8 mouse cellular contexts compared by ENCODE assay signal in the genomic region with DNA sequence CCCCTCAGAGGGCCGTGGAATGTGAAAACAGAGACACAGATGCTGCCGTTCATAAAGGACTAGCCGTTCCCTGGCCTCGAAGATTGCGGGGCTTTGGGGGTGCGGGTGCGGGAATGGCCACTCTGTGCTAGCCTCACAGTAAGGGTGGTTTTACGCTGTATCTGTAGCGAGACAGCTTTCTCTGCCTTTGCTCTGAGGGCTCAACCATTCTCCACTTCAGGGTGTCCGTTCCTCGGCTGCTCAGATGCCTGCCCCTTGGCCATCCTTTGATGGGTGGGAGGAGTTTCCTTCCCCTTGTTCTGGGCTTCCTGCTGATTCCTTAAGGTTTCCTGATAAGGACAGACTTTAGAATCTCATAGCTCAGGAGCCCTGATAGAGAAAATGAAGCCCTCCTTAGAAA. TPM values are rescaled to one million over a fixed set of nuclear protein-coding genes. Genes with fewer than 3 reads are reported as not detected.
A peak's percentile ranks its signal among the peaks of the same experiment; 100 is the strongest.
DNase-seq lines count a peak whose midpoint lies in the region; ATAC-seq and TF ChIP-seq lines count a peak whose summit lies in the region.

No protein-coding gene starts in this region.

- no peaks in the 10 kb centered on the region for H3K4me1 ChIP-seq in ES-Bruce4 (ENCODE audit: control insufficient read depth, insufficient read depth, low read length)
- peaks cover 6% of the 10 kb centered on the region; the same call in 1 of the 2 replicates for H3K4me1 ChIP-seq in brown adipose tissue, adult 24 weeks (ENCODE audit: control insufficient read depth, insufficient read depth, insufficient read length, low read length)
- H3K4me1 ChIP-seq in lung, embryonic 15.5 days = peaks cover 12% of the 10 kb centered on the region; the same call in 1 of the 2 replicates
- H3K4me1 ChIP-seq in stomach, postnatal 0 days (replicated peaks; ENCODE audit: control insufficient read depth, insufficient read depth) = no peaks in the 10 kb centered on the region; the same call in 1 of the 2 replicates

- no peaks in the 10 kb centered on the region for H3K9me3 ChIP-seq in ES-Bruce4 (replicated peaks; ENCODE audit: control insufficient read depth, insufficient read depth, low read length, poor library complexity, severe bottlenecking)
- no peaks in the 10 kb centered on the region for H3K9me3 ChIP-seq in lung, embryonic 15.5 days
- no peaks in the 10 kb centered on the region for H3K9me3 ChIP-seq in stomach, postnatal 0 days (ENCODE audit: control insufficient read depth, low read length)

- TF ChIP-seq POLR2A in ES-Bruce4 (IDR thresholded peaks at IDR 0.05; ENCODE audit: insufficient read depth, low read length) = no peak

- intact Hi-C loops in left cerebral cortex, postnatal 4 days (cut with DNase I) = no loop called here

- no peak for TF ChIP-seq EP300 in ES-Bruce4 (IDR thresholded peaks at IDR 0.05; ENCODE audit: insufficient read depth, low read depth, low read length)
- no peak for TF ChIP-seq EP300 in stomach, postnatal 0 days (optimal IDR thresholded peaks at IDR 0.05)

- H3K36me3 ChIP-seq in ES-Bruce4 (ENCODE audit: control insufficient read depth, insufficient read depth, low read length, poor library complexity, severe bottlenecking) = no peaks in the 10 kb centered on the region
- H3K36me3 ChIP-seq in lung, embryonic 15.5 days = no peaks in the 10 kb centered on the region
- no peaks in the 10 kb centered on the region for H3K36me3 ChIP-seq in stomach, postnatal 0 days (ENCODE audit: control insufficient read depth, insufficient read depth, low read length)

- no peaks in the 10 kb centered on the region for H3K27me3 ChIP-seq in ES-Bruce4 (ENCODE audit: control insufficient read depth, insufficient read depth, low read length, poor library complexity, severe bottlenecking)
- peaks cover 8% of the 10 kb centered on the region; the same call in 1 of the 2 replicates for H3K27me3 ChIP-seq in lung, embryonic 15.5 days
- H3K27me3 ChIP-seq in stomach, postnatal 0 days (ENCODE audit: control insufficient read depth, insufficient read depth, low read length) = no peaks in the 10 kb centered on the region

- peak; percentile 74 to 86 for DNase-seq in heart, adult 18-20 months
- peak; percentile 52 for DNase-seq in kidney, adult 11 months
- no peak for DNase-seq in stomach, postnatal 0 days (ENCODE audit: low spot score)
- no peak for DNase-seq in left cerebral cortex, postnatal 4 days
- DNase-seq in right cerebral cortex, adult 18-20 months = no peak

- WGBS in lung, embryonic 15.5 days = 2% methylated on average over 11 of the region's 11 CpGs
- 8% methylated on average over 11 of the region's 11 CpGs for WGBS in stomach, postnatal 0 days

- no peak overlapping the region for H3K27ac ChIP-seq in ES-Bruce4 (ENCODE audit: insufficient read depth, low read length)
- peak overlapping the region; percentile 99 for H3K27ac ChIP-seq in brown adipose tissue, adult 24 weeks (replicated peaks; ENCODE audit: low read depth, low read length)
- H3K27ac ChIP-seq in lung, embryonic 15.5 days = peak overlapping the region; percentile 69
- peak overlapping the region; percentile 53; the same call in 1 of the 2 replicates for H3K27ac ChIP-seq in stomach, postnatal 0 days (replicated peaks)

- TF ChIP-seq CTCF in ES-Bruce4 (IDR thresholded peaks at IDR 0.05; ENCODE audit: low read depth, low read length) = no peak
- no peak for TF ChIP-seq CTCF in stomach, postnatal 0 days (IDR thresholded peaks at IDR 0.05; ENCODE audit: low read depth)

- peak overlapping the region; percentile 65 for H3K4me2 ChIP-seq in lung, embryonic 15.5 days
- H3K4me2 ChIP-seq in stomach, postnatal 0 days (replicated peaks; ENCODE audit: low read depth) = peak overlapping the region; percentile 36

- H3K4me3 ChIP-seq in ES-Bruce4 (ENCODE audit: low read depth, low read length) = peak overlapping the region; percentile 6; the same call in 1 of the 2 replicates
- peak overlapping the region; percentile 73 for H3K4me3 ChIP-seq in brown adipose tissue, adult 24 weeks (ENCODE audit: insufficient read depth, low read depth, low read length)
- peak overlapping the region; percentile 34 for H3K4me3 ChIP-seq in lung, embryonic 15.5 days
- H3K4me3 ChIP-seq in stomach, postnatal 0 days (ENCODE audit: low read depth, low read length) = peak overlapping the region; percentile 1

- no peak overlapping the region for H3K9ac ChIP-seq in ES-Bruce4 (ENCODE audit: low read depth, poor library complexity, severe bottlenecking)
- no peak overlapping the region for H3K9ac ChIP-seq in lung, embryonic 15.5 days
- H3K9ac ChIP-seq in stomach, postnatal 0 days (ENCODE audit: low read length) = peak overlapping the region; percentile 18; the same call in 1 of the 2 replicates

- no peak for ATAC-seq in lung, embryonic 15.5 days (ENCODE audit: borderline replicate concordance, extremely low read depth, low FRiP score, low TSS enrichment)
- no peak for ATAC-seq in stomach, postnatal 0 days (ENCODE audit: low FRiP score, low TSS enrichment)

RNA-seq across cellular contexts. Expression of a gene that starts 18.8 kb away (rescaled TPM):
- 0.87 TPM in 1 of 2 replicates, not detected in the other for polyA plus RNA-seq in ES-Bruce4 (2011; ENCODE audit: insufficient read depth, insufficient read length, low read depth, missing spikeins)
- polyA plus RNA-seq in brown adipose tissue, adult 24 weeks (2012; ENCODE audit: insufficient read depth, insufficient read length, missing spikeins) = 48.5 and 88.7 TPM in 2 replicates
- 10 to 100 TPM; 36.6 to 42.0 TPM for total RNA-seq in heart, adult 18-20 months (2021)
- polyA plus RNA-seq in lung, embryonic 15.5 days (2015; fragmentation: Nextera tagmentation; extraction: Ambion mirVana) = 43.0 and 50.5 TPM in 2 replicates
- polyA plus RNA-seq in stomach, postnatal 0 days (2015; fragmentation: Nextera tagmentation; extraction: Ambion mirVana) = 12.5 and 14.2 TPM in 2 replicates
- 1 to 10 TPM; 6.1 to 9.0 TPM for total RNA-seq in left cerebral cortex, postnatal 4 days (2021)

RNA-seq across cellular contexts. Expression of a gene that starts 21.9 kb away (rescaled TPM):
- polyA plus RNA-seq in ES-Bruce4 (2011; ENCODE audit: insufficient read depth, insufficient read length, low read depth, missing spikeins) = 73.3 and 74.5 TPM in 2 replicates
- 46.9 and 61.9 TPM in 2 replicates for polyA plus RNA-seq in brown adipose tissue, adult 24 weeks (2012; ENCODE audit: insufficient read depth, insufficient read length, missing spikeins)
- 10 to 100 TPM; 43.8 to 49.8 TPM for total RNA-seq in heart, adult 18-20 months (2021)
- 77.6 and 79.0 TPM in 2 replicates for polyA plus RNA-seq in lung, embryonic 15.5 days (2015; fragmentation: Nextera tagmentation; extraction: Ambion mirVana)
- polyA plus RNA-seq in stomach, postnatal 0 days (2015; fragmentation: Nextera tagmentation; extraction: Ambion mirVana) = 59.6 and 60.4 TPM in 2 replicates
- total RNA-seq in left cerebral cortex, postnatal 4 days (2021) = 10 to 100 TPM; 37.4 to 41.2 TPM

RNA-seq across cellular contexts. Expression of a gene that starts 58.9 kb away (rescaled TPM):
- polyA plus RNA-seq in ES-Bruce4 (2011; ENCODE audit: insufficient read depth, insufficient read length, low read depth, missing spikeins) = 40.6 and 41.0 TPM in 2 replicates
- 46.3 and 62.1 TPM in 2 replicates for polyA plus RNA-seq in brown adipose tissue, adult 24 weeks (2012; ENCODE audit: insufficient read depth, insufficient read length, missing spikeins)
- 10 to 100 TPM; 37.2 to 40.7 TPM for total RNA-seq in heart, adult 18-20 months (2021)
- polyA plus RNA-seq in lung, embryonic 15.5 days (2015; fragmentation: Nextera tagmentation; extraction: Ambion mirVana) = 26.0 and 27.0 TPM in 2 replicates
- polyA plus RNA-seq in stomach, postnatal 0 days (2015; fragmentation: Nextera tagmentation; extraction: Ambion mirVana) = 12.6 and 13.9 TPM in 2 replicates
- total RNA-seq in left cerebral cortex, postnatal 4 days (2021) = 10 to 100 TPM; 22.4 to 23.6 TPM

RNA-seq across cellular contexts. Expression of a gene that starts 59.2 kb away (rescaled TPM):
- polyA plus RNA-seq in ES-Bruce4 (2011; ENCODE audit: insufficient read depth, insufficient read length, low read depth, missing spikeins) = not detected in 2 replicates
- not detected in 2 replicates for polyA plus RNA-seq in brown adipose tissue, adult 24 weeks (2012; ENCODE audit: insufficient read depth, insufficient read length, missing spikeins)
- under 1 TPM; 0.21 to 0.37 TPM for total RNA-seq in heart, adult 18-20 months (2021)
- polyA plus RNA-seq in lung, embryonic 15.5 days (2015; fragmentation: Nextera tagmentation; extraction: Ambion mirVana) = 0.46 and 0.55 TPM in 2 replicates
- 0.21 and 0.23 TPM in 2 replicates for polyA plus RNA-seq in stomach, postnatal 0 days (2015; fragmentation: Nextera tagmentation; extraction: Ambion mirVana)
- total RNA-seq in left cerebral cortex, postnatal 4 days (2021) = 1 to 10 TPM; 1.2 TPM

Comparison
In these comparisons a context has a peak if more than half of its experiments do, and no peak if none do; other contexts are left out.
1. H3K4me3 ChIP-seq: peak in every context shown above with its lines; median percentile 73 in brown adipose tissue, adult 24 weeks; 34 in lung, embryonic 15.5 days; 6 in ES-Bruce4; 1 in stomach, postnatal 0 days.
2. DNase-seq: peak in heart, adult 18-20 months (2 of 2) and kidney, adult 11 months (single experiment); none in stomach, postnatal 0 days (single experiment), left cerebral cortex, postnatal 4 days (single experiment) and right cerebral cortex, adult 18-20 months (single experiment).